8 mouse cellular contexts compared by ENCODE assay signal in genomic region chr1:191720419-191720818, GRCm38 (mm10). TPM values are rescaled to one million over a fixed set of nuclear protein-coding genes. Genes with fewer than 3 reads are reported as not detected.
DNase-seq lines count a peak whose midpoint lies in the region; ATAC-seq and TF ChIP-seq lines count a peak whose summit lies in the region.

No protein-coding gene starts in this region.

- H3K9me3 ChIP-seq in CH12.LX (replicated peaks; ENCODE audit: low read length), result no peaks in the 10 kb centered on the region
- no peaks in the 10 kb centered on the region for H3K9me3 ChIP-seq in heart, embryonic 15.5 days (replicated peaks)
- no peaks in the 10 kb centered on the region for H3K9me3 ChIP-seq in midbrain, embryonic 12.5 days

- peak overlapping the region in 2 of 3 experiments; percentile 15 to 72 for H3K4me3 ChIP-seq in CH12.LX (replicated peaks in 1 of 3; ENCODE audit: low read depth in 2 of 3, low read length in 2 of 3, poor library complexity in 1 of 3)
- H3K4me3 ChIP-seq in heart, embryonic 15.5 days, result peak overlapping the region; percentile 22
- peak overlapping the region; percentile 24 for H3K4me3 ChIP-seq in midbrain, embryonic 12.5 days

- WGBS in heart, embryonic 15.5 days, result 47% methylated on average over 3 of the region's 3 CpGs
- 64% methylated on average over 3 of the region's 3 CpGs for WGBS in midbrain, embryonic 12.5 days

- peaks cover 9 to 73% of the 10 kb centered on the region in 2 experiments; a peak in 3 of 4 replicates for H3K4me1 ChIP-seq in CH12.LX (ENCODE audit: control insufficient read depth in 1 of 2, insufficient read depth in 2 of 2)
- H3K4me1 ChIP-seq in heart, embryonic 15.5 days (replicated peaks), result peaks cover 14% of the 10 kb centered on the region
- peaks cover 31% of the 10 kb centered on the region for H3K4me1 ChIP-seq in midbrain, embryonic 12.5 days

- dilution Hi-C loops in CH12.LX (cut with MboI; ENCODE audit: extremely low pct_ligation_motif_present, extremely low pct_unique_long_range_greater_than_20kb, low sequenced_read_pairs), result no loop called here

- TF ChIP-seq RAD21 in CH12.LX (IDR thresholded peaks at IDR 0.05; ENCODE audit: low read depth, low read length), result no peak

- H3K4me2 ChIP-seq in CH12.LX (ENCODE audit: insufficient read depth, low read depth, poor library complexity, severe bottlenecking), result peak overlapping the region; percentile 73
- peak overlapping the region; percentile 87 for H3K4me2 ChIP-seq in heart, embryonic 15.5 days
- H3K4me2 ChIP-seq in midbrain, embryonic 12.5 days (replicated peaks), result peak overlapping the region; percentile 39

- no peak overlapping the region for H3K27ac ChIP-seq in CH12.LX (ENCODE audit: insufficient read depth, low read depth)
- H3K27ac ChIP-seq in heart, embryonic 15.5 days, result 0 out of 2 replicates have a peak overlapping the region, but pooled peaks have one; percentile 6
- H3K27ac ChIP-seq in midbrain, embryonic 12.5 days (replicated peaks), result no peak overlapping the region

- DNase-seq in cerebellum, postnatal 25 days, result peak; percentile 15 to 18
- no peak for DNase-seq in cerebellum, adult 11 months
- no peak for DNase-seq in CH12.LX (ENCODE audit: extremely low read depth)
- DNase-seq in adrenal gland, adult 18-20 months (ENCODE audit: low spot score in 2 of 2), result no peak
- DNase-seq in adrenal gland, postnatal 10 days, result no peak
- no peak for DNase-seq in testis, postnatal 14 days (ENCODE audit: low spot score)

- H3K79me2 ChIP-seq in CH12.LX (replicated peaks; ENCODE audit: control insufficient read depth, extremely low read depth, insufficient read depth, poor library complexity, severe bottlenecking), result peaks cover 32% of the 10 kb centered on the region

- in situ Hi-C loops in CH12.LX (cut with MboI; ENCODE audit: low pct_ligation_motif_present, low pct_unique_long_range_greater_than_20kb, low sequenced_read_pairs), result loop anchor here (5.0 to 25.0 kb wide), 2 partner anchors 92 to 108 kb away; no protein-coding TSS in a partner anchor

- no peak for ATAC-seq in heart, embryonic 15.5 days (replicated peaks; ENCODE audit: insufficient number of reproducible peaks, insufficient read depth, low FRiP score, low read depth)
- ATAC-seq in midbrain, embryonic 12.5 days (ENCODE audit: low FRiP score, low read depth), result no peak

- no peak overlapping the region; the same call in 1 of the 2 replicates for H3K9ac ChIP-seq in CH12.LX (ENCODE audit: insufficient read depth, low read depth)
- H3K9ac ChIP-seq in heart, embryonic 15.5 days, result peak overlapping the region; percentile 23; the same call in 1 of the 2 replicates
- H3K9ac ChIP-seq in midbrain, embryonic 12.5 days (replicated peaks), result peak overlapping the region; percentile 39; the same call in 1 of the 2 replicates

- TF ChIP-seq POLR2A in CH12.LX (IDR thresholded peaks at IDR 0.05; ENCODE audit: low read depth, low read length), result no peak

- TF ChIP-seq EP300 in CH12.LX (IDR thresholded peaks at IDR 0.05; ENCODE audit: low read length), result no peak

- H3K36me3 ChIP-seq in CH12.LX (replicated peaks in 1 of 2; ENCODE audit: control insufficient read depth in 1 of 2, insufficient read depth in 1 of 2, low read length in 1 of 2), result peaks cover 8 to 43% of the 10 kb centered on the region in 2 experiments
- H3K36me3 ChIP-seq in heart, embryonic 15.5 days, result peaks cover 13% of the 10 kb centered on the region; the same call in 1 of the 2 replicates
- peaks cover 17% of the 10 kb centered on the region for H3K36me3 ChIP-seq in midbrain, embryonic 12.5 days

- TF ChIP-seq CTCF in CH12.LX (conservative IDR thresholded peaks at IDR 0.05 in 1 of 2, IDR thresholded peaks at IDR 0.05 in 1 of 2; ENCODE audit: low read depth in 2 of 2, low read length in 2 of 2), result no peak

- no peaks in the 10 kb centered on the region for H3K27me3 ChIP-seq in CH12.LX (replicated peaks)
- H3K27me3 ChIP-seq in heart, embryonic 15.5 days, result no peaks in the 10 kb centered on the region
- no peaks in the 10 kb centered on the region for H3K27me3 ChIP-seq in midbrain, embryonic 12.5 days

TF ChIP-seq in CH12.LX, 34 proteins besides CTCF, POLR2A, EP300 and RAD21:
- no peak for TF ChIP-seq SMC3 (IDR thresholded peaks at IDR 0.05; ENCODE audit: low read depth, low read length)
- TF ChIP-seq E2F4 (IDR thresholded peaks at IDR 0.05; ENCODE audit: insufficient replicate concordance, low read depth, low read length), result no peak
- TF ChIP-seq ETS1 (conservative IDR thresholded peaks at IDR 0.05; ENCODE audit: low read depth, low read length), result no peak
- no peak for TF ChIP-seq SIN3A (IDR thresholded peaks at IDR 0.05; ENCODE audit: low read length)
- no peak for TF ChIP-seq CHD1 (IDR thresholded peaks at IDR 0.05; ENCODE audit: low read depth, low read length)
- no peak for TF ChIP-seq BHLHE40 (IDR thresholded peaks at IDR 0.05; ENCODE audit: low read depth, low read length)
- TF ChIP-seq ZC3H11A (IDR thresholded peaks at IDR 0.05; ENCODE audit: low read depth, low read length), result no peak
- TF ChIP-seq USF1 (IDR thresholded peaks at IDR 0.05; ENCODE audit: low read depth, low read length), result no peak
- TF ChIP-seq MAX (IDR thresholded peaks at IDR 0.05; ENCODE audit: low read length), result no peak
- TF ChIP-seq POLR2AphosphoS2 (IDR thresholded peaks at IDR 0.05; ENCODE audit: low read depth, low read length), result no peak
- TF ChIP-seq IRF4 (IDR thresholded peaks at IDR 0.05; ENCODE audit: low read depth, low read length), result no peak
- no peak for TF ChIP-seq KAT2A (IDR thresholded peaks at IDR 0.05; ENCODE audit: insufficient replicate concordance, low read length)
- no peak for TF ChIP-seq JUN (IDR thresholded peaks at IDR 0.05; ENCODE audit: insufficient read depth, low read depth, low read length)
- TF ChIP-seq GABPA (IDR thresholded peaks at IDR 0.05; ENCODE audit: insufficient replicate concordance, low read depth, low read length), result no peak
- no peak for TF ChIP-seq TBP (conservative IDR thresholded peaks at IDR 0.05; ENCODE audit: low read depth, low read length)
- no peak for TF ChIP-seq MAZ (IDR thresholded peaks at IDR 0.05; ENCODE audit: low read depth, low read length)
- TF ChIP-seq MEF2A (IDR thresholded peaks at IDR 0.05; ENCODE audit: borderline replicate concordance, low read depth, low read length), result no peak
- no peak for TF ChIP-seq HCFC1 (IDR thresholded peaks at IDR 0.05; ENCODE audit: low read depth, low read length)

RNA-seq across cellular contexts. Expression of gene Lpgat1, which starts 2.8 kb away (rescaled TPM):
- total RNA-seq in CH12.LX (2012; rRNA removed) (15.3 and 24.2 TPM in 2 replicates), CH12.LX (2014; rRNA removed) (31.8 and 32.6 TPM in 2 replicates)
- polyA plus RNA-seq in CH12.LX (2012; ENCODE audit: insufficient read length, low read depth), result 40.0 and 47.7 TPM in 2 replicates
- 32.1 and 36.8 TPM in 2 replicates for polyA plus RNA-seq in heart, embryonic 15.5 days (2015; fragmentation: Nextera tagmentation; extraction: Ambion mirVana)
- 37.7 and 37.9 TPM in 2 replicates for polyA plus RNA-seq in midbrain, embryonic 12.5 days (2016; fragmentation: Nextera tagmentation; extraction: Ambion mirVana)
- total RNA-seq in adrenal gland, adult 18-20 months (2021), result 10 to 100 TPM; 70.2 to 94.7 TPM
- 10 to 100 TPM; 67.9 to 74.3 TPM for total RNA-seq in adrenal gland, postnatal 10 days (2021)

Comparison
In these comparisons a context has a peak if more than half of its experiments do, and no peak if none do; other contexts are left out.
1. DNase-seq: peak in cerebellum, postnatal 25 days (2 of 2); none in cerebellum, adult 11 months (single experiment), CH12.LX (single experiment), adrenal gland, adult 18-20 months (0 of 2), adrenal gland, postnatal 10 days (single experiment) and testis, postnatal 14 days (single experiment).
2. Peak in every context shown above with its lines, with median percentiles within 50 percentile points of each other: H3K4me2 ChIP-seq and H3K4me3 ChIP-seq.